Mouse (Mus musculus) liver, adult 2 months (tissue): ENCODE results near the gene Fgd5.

Experiments used
- CTCF ChIP-seq: fragments of 200-500 bp; IDR thresholded peaks from 2 replicates; pipeline ENCODE4 v1.5.1; 2011; ENCODE audit warnings: low read depth, low read length, control low read depth
- POLR2A ChIP-seq: fragments of 200-500 bp; IDR thresholded peaks from 2 replicates; pipeline ENCODE4 v1.6.1; 2011; ENCODE audit warnings: low read length, control low read depth; ENCODE audit not compliant: insufficient read depth; ENCODE audit errors: extremely low read depth

GRCm38 (mm10) chr6:91972201-91972646 lies 6.5 kb upstream of the Fgd5 start:
- TF ChIP-seq CTCF (no peak), POLR2A (no peak)
